Mouse (Mus musculus) forebrain, postnatal 0 days (tissue): ENCODE measurements around the gene Commd6. TPM values are rescaled to one million over a fixed set of nuclear protein-coding genes. Genes with fewer than 3 reads are reported as not detected.

Experiments used
- ATAC-seq: fragments of 200-750 bp; cut with Nextera tagmentation; 2 replicates; pipeline ENCODE4 v1.8.0; 2017; ENCODE audit warnings: mild to moderate bottlenecking, moderate library complexity
- DNase-seq: peaks from one replicate; pipeline ENCODE4 v3.0.0-alpha.2; 2015
- H3K27ac ChIP-seq: fragments of 300-500 bp; sonication (generic); 2 replicates; pipeline ENCODE4 v1.5.1; 2014; ENCODE audit warnings: low read depth, mild to moderate bottlenecking, antibody characterized with exemption, low read length, moderate library complexity, mixed read lengths
- H3K27me3 ChIP-seq: fragments of 300-500 bp; sonication (generic); 2 replicates; pipeline ENCODE4 v1.6.1; 2014; ENCODE audit warnings: mild to moderate bottlenecking, low read length, mixed read lengths; ENCODE audit not compliant: insufficient read depth
- H3K36me3 ChIP-seq: fragments of 300-500 bp; sonication (generic); 2 replicates; pipeline ENCODE4 v1.6.1; 2014; ENCODE audit warnings: mild to moderate bottlenecking, moderate library complexity; ENCODE audit not compliant: insufficient read depth
- H3K4me1 ChIP-seq: fragments of 300-500 bp; sonication (generic); 2 replicates; pipeline ENCODE4 v1.6.1; 2014; ENCODE audit warnings: antibody characterized with exemption; ENCODE audit not compliant: insufficient read depth
- H3K4me2 ChIP-seq: fragments of 300-500 bp; sonication (generic); 2 replicates; pipeline ENCODE4 v1.6.1; 2014; ENCODE audit warnings: low read depth, mild to moderate bottlenecking, moderate library complexity
- H3K4me3 ChIP-seq: fragments of 300-500 bp; sonication (generic); 2 replicates; pipeline ENCODE4 v1.5.1; 2014; ENCODE audit warnings: low read depth, low read length, mixed read lengths
- H3K9ac ChIP-seq: fragments of 300-500 bp; sonication (generic); 2 replicates; pipeline ENCODE4 v1.6.1; 2014; ENCODE audit warnings: mild to moderate bottlenecking
- H3K9me3 ChIP-seq: fragments of 300-500 bp; sonication (generic); 2 replicates; pipeline ENCODE4 v1.6.1; 2016; ENCODE audit warnings: low read length
- CTCF ChIP-seq: sonication (generic); IDR thresholded peaks from 2 replicates; pipeline ENCODE4 v1.5.1; 2016; ENCODE audit warnings: antibody characterized with exemption, control low read depth, low read depth
- WGBS: fragments of 180-500 bp; shearing (Covaris S2); extraction: QIAGEN DNeasy Blood & Tissue Kit; methylation state at CpG from one replicate; pipeline ENCODE4 v1.1.7; 2014; 5-methylcytosine and 5-hydroxymethylcytosine counted together
- polyA plus RNA-seq: library from polyadenylated mRNA; unstranded; fragments of >200 nt; fragmentation: Nextera tagmentation; extraction: Ambion mirVana; gene quantifications from 2 replicates; pipeline ENCODE4 v1.2.1, GENCODE M21; 2015
- total RNA-seq: library from RNA; depleted of rRNA; stranded (reverse); fragments of >200 nt; gene quantifications from 2 replicates; pipeline ENCODE4 v1.2.3, GENCODE M21; 2014; rRNA removed

Gene Commd6
- total and polyA plus RNA-seq, 2 experiments from 2014 or later: 44.9 to 71.4 TPM

DNA sequence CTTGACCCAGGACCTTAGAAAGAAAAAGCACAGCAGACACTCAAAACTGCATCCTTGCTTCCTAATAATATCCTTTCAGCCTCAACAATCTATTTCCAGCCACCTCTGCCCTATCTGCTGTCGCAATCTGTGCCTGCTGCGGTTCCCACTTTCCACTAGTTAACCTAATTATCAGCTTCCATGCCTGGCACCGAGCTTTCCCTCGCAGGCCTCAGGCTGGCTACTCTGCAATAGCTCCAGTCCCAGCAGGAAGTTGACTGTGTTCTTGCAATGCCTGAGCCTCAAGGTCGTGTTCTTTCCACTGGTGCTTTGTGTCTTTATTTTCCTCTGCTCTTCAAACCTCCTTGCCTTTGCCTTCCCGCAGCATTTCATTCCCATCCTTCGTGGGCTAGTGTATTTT is 54.4 kb downstream of the Commd6 start:
- Histone ChIP-seq H3K9ac (no peak overlapping the region), H3K9me3 (no peaks in the 10 kb centered on the region), H3K36me3 (no peaks in the 10 kb centered on the region), H3K4me3 (no peak overlapping the region), H3K4me2 (no peak overlapping the region), H3K27me3 (no peaks in the 10 kb centered on the region), H3K27ac (no peak overlapping the region), H3K4me1 (no peaks in the 10 kb centered on the region)
- no peak for ATAC-seq
- TF ChIP-seq CTCF: no peak
- 64% methylated on average over 7 of the region's 7 CpGs for WGBS
- no peak for DNase-seq

Other genes starting within 250 kb of the Commd6 start
- 10.8 and 14.7 TPM in 2 replicates for gene Tbc1d4, start 31.5 kb downstream of the Commd6 start, total RNA-seq
- 5.2 and 6.9 TPM in 2 replicates for gene Tbc1d4, start 31.5 kb downstream of the Commd6 start, polyA plus RNA-seq
- 101 and 112 TPM in 2 replicates for gene Uchl3, start 13.3 kb upstream of the Commd6 start, total RNA-seq
- gene Uchl3, start 13.3 kb upstream of the Commd6 start, polyA plus RNA-seq: 273 and 332 TPM in 2 replicates
- not detected in 2 replicates for gene Gm9922, start 89.1 kb upstream of the Commd6 start, total RNA-seq
- 1.0 and 2.1 TPM in 2 replicates for gene Gm9922, start 89.1 kb upstream of the Commd6 start, polyA plus RNA-seq
- 26.3 and 33.9 TPM in 2 replicates for gene Lmo7, start 89.3 kb upstream of the Commd6 start, total RNA-seq
- gene Lmo7, start 89.3 kb upstream of the Commd6 start, polyA plus RNA-seq: 11.3 and 13.4 TPM in 2 replicates